Mouse (Mus musculus) midbrain, embryonic 14.5 days (tissue): Measurements from ENCODE around the gene Tmem178b. TPM values are rescaled to one million over a fixed set of nuclear protein-coding genes. Genes with fewer than 3 reads are reported as not detected.
A peak's percentile ranks its signal among the peaks of the same experiment; 100 is the strongest.

Source experiments
- ATAC-seq: fragments of 200-750 bp; cut with Nextera tagmentation; 2 replicates; pipeline ENCODE4 v1.8.0; 2017; ENCODE audit warnings: moderate number of reproducible peaks, moderate library complexity; ENCODE audit not compliant: low FRiP score, low TSS enrichment
- DNase-seq: peaks from one replicate; pipeline ENCODE4 v3.0.0-alpha.2; 2015
- H3K27ac ChIP-seq: fragments of 300-500 bp; sonication (generic); replicated peaks from 2 replicates; pipeline ENCODE4 v1.5.1; 2014; ENCODE audit warnings: mild to moderate bottlenecking, low read depth, low read length, moderate library complexity
- H3K27me3 ChIP-seq: fragments of 300-500 bp; sonication (generic); 2 replicates; pipeline ENCODE4 v1.6.1; 2014; ENCODE audit warnings: low read length, control low read depth, mixed read lengths; ENCODE audit not compliant: control insufficient read depth, insufficient read depth
- H3K36me3 ChIP-seq: fragments of 300-500 bp; sonication (generic); 2 replicates; pipeline ENCODE4 v1.6.1; 2014; ENCODE audit warnings: low read length, control low read depth; ENCODE audit not compliant: control insufficient read depth, insufficient read depth
- H3K4me1 ChIP-seq: fragments of 300-500 bp; sonication (generic); 2 replicates; pipeline ENCODE4 v1.6.1; 2014; ENCODE audit warnings: mild to moderate bottlenecking, antibody characterized with exemption, low read length, control low read depth; ENCODE audit not compliant: control insufficient read depth, insufficient read depth
- H3K4me2 ChIP-seq: fragments of 300-500 bp; sonication (generic); 2 replicates; pipeline ENCODE4 v1.6.1; 2014; ENCODE audit warnings: mild to moderate bottlenecking, low read length, moderate library complexity
- H3K4me3 ChIP-seq: fragments of 300-500 bp; sonication (generic); replicated peaks from 2 replicates; pipeline ENCODE4 v1.5.1; 2014; ENCODE audit warnings: low read depth, low read length
- H3K9ac ChIP-seq: fragments of 300-500 bp; sonication (generic); replicated peaks from 2 replicates; pipeline ENCODE4 v1.6.1; 2014; ENCODE audit warnings: mild to moderate bottlenecking, low read length, moderate library complexity
- H3K9me3 ChIP-seq: fragments of 300-500 bp; sonication (generic); 2 replicates; pipeline ENCODE4 v1.6.1; 2016; ENCODE audit warnings: low read length, control low read depth, mixed read lengths; ENCODE audit not compliant: control insufficient read depth
- WGBS: fragments of 180-500 bp; shearing (Covaris S2); extraction: QIAGEN DNeasy Blood & Tissue Kit; methylation state at CpG from one replicate; pipeline ENCODE4 v1.1.7; 2014; 5-methylcytosine and 5-hydroxymethylcytosine counted together
- polyA plus RNA-seq: library from polyadenylated mRNA; unstranded; fragments of >200 nt; fragmentation: Nextera tagmentation; extraction: Ambion mirVana; gene quantifications from 2 replicates; pipeline ENCODE4 v1.2.1, GENCODE M21; 2014

Gene Tmem178b
- polyA plus RNA-seq, 1 experiment from 2014 or later = 44.6 TPM

DNA sequence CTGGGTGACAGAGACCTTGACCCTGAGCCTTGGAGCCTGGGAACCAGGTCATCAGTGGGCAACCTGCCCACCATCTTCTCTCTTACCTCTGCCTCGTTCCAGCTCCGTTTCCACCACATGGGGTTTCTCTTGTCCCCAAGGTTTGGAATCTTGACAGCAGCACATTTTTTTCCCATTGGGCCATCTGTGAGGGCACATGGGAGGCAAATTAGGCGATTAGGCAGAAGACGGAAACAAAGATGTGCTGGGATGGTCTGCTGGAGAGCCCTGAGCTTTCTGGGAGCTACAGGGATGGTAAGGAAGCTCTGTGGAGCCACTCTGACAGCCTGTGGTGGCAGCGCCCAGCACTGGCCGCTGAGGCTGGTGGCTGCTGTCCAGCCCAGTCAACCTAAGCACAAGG, 300.5 kb downstream of the Tmem178b start:
- ATAC-seq = no peak
- no peaks in the 10 kb centered on the region for H3K9me3 ChIP-seq
- H3K27me3 ChIP-seq = no peaks in the 10 kb centered on the region
- H3K4me3 ChIP-seq = no peak overlapping the region
- H3K9ac ChIP-seq = no peak overlapping the region
- WGBS = 82% methylated on average over 6 of the region's 6 CpGs
- no peak for DNase-seq
- H3K4me2 ChIP-seq = no peak overlapping the region
- no peaks in the 10 kb centered on the region for H3K4me1 ChIP-seq
- no peaks in the 10 kb centered on the region for H3K36me3 ChIP-seq
- H3K27ac ChIP-seq = no peak overlapping the region

DNA sequence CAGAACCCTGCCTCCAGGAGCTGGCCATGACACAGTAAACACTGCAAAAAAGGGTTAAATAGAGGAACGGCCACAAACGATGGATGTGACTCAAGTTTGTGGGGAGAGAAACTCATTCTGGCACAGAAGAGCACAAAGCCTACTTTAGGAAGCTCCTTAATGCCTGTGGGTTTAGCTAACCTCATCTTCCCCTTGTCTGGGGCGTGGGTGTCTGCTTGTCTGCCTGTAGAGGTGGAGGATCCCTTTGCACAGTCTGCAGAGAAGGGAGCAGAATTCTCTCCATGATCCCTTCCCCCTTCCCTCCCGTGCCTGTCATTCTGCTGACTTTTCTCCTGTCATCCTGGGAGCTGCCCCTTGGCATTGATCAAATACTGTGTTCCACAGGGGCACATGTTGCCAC, 304.8 kb downstream of the Tmem178b start:
- Histone ChIP-seq H3K9ac (no peak overlapping the region), H3K27ac (no peak overlapping the region), H3K4me1 (no peaks in the 10 kb centered on the region), H3K4me3 (no peak overlapping the region), H3K4me2 (no peak overlapping the region), H3K27me3 (no peaks in the 10 kb centered on the region), H3K9me3 (no peaks in the 10 kb centered on the region), H3K36me3 (no peaks in the 10 kb centered on the region)
- WGBS = 66% methylated on average over 4 of the region's 4 CpGs
- DNase-seq (no peak), ATAC-seq (no peak)

DNA sequence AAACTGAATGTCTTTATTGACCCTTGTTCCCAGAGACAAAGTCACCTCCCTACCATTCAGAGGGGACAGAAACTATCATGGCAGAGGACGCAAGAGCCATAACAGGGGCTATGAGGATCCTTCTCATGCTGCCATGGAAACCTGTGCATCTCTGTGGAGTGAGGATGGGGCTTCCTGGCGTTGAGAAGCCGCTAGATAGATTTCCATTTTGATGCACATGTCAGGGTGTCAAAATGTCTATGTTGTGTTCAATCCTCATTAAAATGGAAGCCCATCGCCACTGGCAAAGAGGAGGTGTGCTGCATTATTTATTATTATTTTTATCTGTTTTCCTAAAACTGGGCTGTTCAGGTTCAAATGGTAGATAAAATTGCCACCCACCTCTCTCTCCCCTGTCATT, 307.5 kb downstream of the Tmem178b start:
- ATAC-seq = no peak
- Histone ChIP-seq H3K27me3 (no peaks in the 10 kb centered on the region), H3K9ac (no peak overlapping the region), H3K4me3 (no peak overlapping the region), H3K4me2 (no peak overlapping the region), H3K27ac (no peak overlapping the region), H3K4me1 (no peaks in the 10 kb centered on the region), H3K36me3 (no peaks in the 10 kb centered on the region), H3K9me3 (no peaks in the 10 kb centered on the region)
- DNase-seq = peak; percentile 50
- 62% methylated on average over 4 of the region's 4 CpGs for WGBS

DNA sequence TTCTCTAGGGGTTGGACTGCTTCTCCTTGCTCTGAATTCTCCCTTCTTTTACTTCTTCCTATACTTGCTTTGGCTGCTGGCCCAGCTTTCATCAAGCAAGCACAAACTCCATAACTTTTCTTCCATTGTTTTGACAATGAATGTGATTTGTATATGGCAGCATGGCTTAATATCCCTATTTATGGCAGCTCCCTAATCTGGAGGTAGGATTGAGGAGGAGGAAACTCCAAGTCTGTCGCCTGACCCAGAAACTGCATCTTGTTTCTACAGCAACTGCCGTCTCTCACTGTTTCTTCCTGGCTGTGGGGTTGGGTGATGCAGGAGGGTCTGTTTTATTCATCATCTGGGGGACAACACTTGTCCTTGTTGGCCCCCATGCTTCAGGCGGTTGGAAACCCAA, 327.6 kb downstream of the Tmem178b start:
- H3K4me2 ChIP-seq = no peak overlapping the region
- 76% methylated on average over 3 of the region's 3 CpGs for WGBS
- H3K9ac ChIP-seq = no peak overlapping the region
- H3K4me3 ChIP-seq = no peak overlapping the region
- DNase-seq (no peak), ATAC-seq (no peak)
- H3K9me3 ChIP-seq = no peaks in the 10 kb centered on the region
- H3K36me3 ChIP-seq = no peaks in the 10 kb centered on the region
- no peak overlapping the region for H3K27ac ChIP-seq
- no peaks in the 10 kb centered on the region for H3K4me1 ChIP-seq
- H3K27me3 ChIP-seq = no peaks in the 10 kb centered on the region

DNA sequence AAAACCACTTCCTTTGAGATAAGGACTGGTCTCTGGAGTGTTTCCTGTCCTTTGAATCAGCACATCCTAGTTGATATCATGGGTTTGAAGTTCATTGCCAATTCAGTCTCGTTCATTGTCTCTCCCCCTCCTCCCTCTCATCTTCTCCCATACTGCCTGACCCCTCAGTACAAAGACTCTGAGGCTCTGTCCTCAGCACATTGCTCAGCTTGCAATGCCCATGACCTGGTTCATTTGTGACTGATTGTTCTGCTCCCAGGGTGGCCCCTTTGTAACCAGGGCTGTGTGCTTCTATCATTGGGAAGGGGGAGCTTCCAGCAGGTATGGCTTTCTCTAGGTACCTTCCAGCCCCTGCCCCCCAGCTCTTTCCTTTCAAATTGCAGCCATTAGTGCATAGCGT, 329.5 kb downstream of the Tmem178b start:
- Histone ChIP-seq H3K27me3 (no peaks in the 10 kb centered on the region), H3K9me3 (no peaks in the 10 kb centered on the region), H3K27ac (no peak overlapping the region), H3K9ac (no peak overlapping the region), H3K4me3 (no peak overlapping the region), H3K4me2 (no peak overlapping the region), H3K36me3 (0 out of 2 replicates have a peak, but pooled peaks cover 4% of the 10 kb centered on the region), H3K4me1 (no peaks in the 10 kb centered on the region)
- DNase-seq (no peak), ATAC-seq (no peak)
- 46% methylated on average over 2 of the region's 2 CpGs for WGBS

DNA sequence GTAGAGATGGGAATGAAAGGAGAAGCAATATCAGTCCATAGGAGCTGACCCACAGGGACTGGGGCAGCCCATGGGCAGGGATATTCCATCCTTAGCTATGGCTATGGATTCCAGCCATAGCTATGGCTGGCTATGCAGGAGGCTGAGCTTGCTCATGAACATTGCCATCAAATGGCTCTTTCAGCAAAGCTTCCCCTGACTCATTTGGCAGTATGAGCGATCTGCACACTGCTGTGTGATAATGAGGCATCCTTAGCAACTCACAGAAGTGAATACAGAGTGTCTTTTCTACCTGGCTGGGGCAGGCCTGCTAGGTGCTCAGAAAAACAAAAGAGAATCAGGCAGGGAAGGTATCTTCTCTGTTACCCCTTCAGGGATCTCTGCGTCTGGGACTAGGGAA, 332.3 kb downstream of the Tmem178b start:
- H3K4me2 ChIP-seq = no peak overlapping the region
- no peaks in the 10 kb centered on the region for H3K27me3 ChIP-seq
- 78% methylated on average over 2 of the region's 2 CpGs for WGBS
- H3K4me3 ChIP-seq = no peak overlapping the region
- no peak overlapping the region for H3K27ac ChIP-seq
- H3K9me3 ChIP-seq = no peaks in the 10 kb centered on the region
- ATAC-seq = no peak
- no peak for DNase-seq
- peaks cover 11% of the 10 kb centered on the region; the same call in 1 of the 2 replicates for H3K36me3 ChIP-seq
- no peak overlapping the region for H3K9ac ChIP-seq
- H3K4me1 ChIP-seq = no peaks in the 10 kb centered on the region

DNA sequence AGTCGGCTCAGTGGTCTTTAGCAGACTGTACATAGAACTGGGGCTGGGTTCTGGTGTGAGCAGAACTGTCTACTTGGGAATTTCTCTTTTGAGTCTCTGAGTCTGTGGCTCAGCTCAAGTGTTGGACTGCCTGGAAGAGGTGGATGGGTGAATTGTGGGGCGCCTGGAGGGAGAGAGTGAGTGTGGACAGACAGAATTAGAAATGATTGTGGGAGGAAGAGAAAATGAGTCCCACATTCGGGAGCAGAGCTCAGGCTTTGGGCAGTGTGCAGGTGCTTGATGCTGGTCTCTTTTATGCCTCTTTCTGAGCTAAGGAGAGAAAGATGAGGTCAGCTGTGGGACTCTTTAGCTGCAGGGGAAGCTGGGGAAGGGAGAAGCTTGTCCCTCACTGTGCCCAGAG, 334.9 kb downstream of the Tmem178b start:
- 90% methylated on average over 3 of the region's 3 CpGs for WGBS
- H3K36me3 ChIP-seq = peaks cover 11% of the 10 kb centered on the region; the same call in 1 of the 2 replicates
- H3K27ac ChIP-seq = no peak overlapping the region
- no peak overlapping the region for H3K4me2 ChIP-seq
- H3K27me3 ChIP-seq = no peaks in the 10 kb centered on the region
- H3K9ac ChIP-seq = no peak overlapping the region
- H3K9me3 ChIP-seq = no peaks in the 10 kb centered on the region
- H3K4me1 ChIP-seq = no peaks in the 10 kb centered on the region
- no peak for ATAC-seq
- H3K4me3 ChIP-seq = no peak overlapping the region
- no peak for DNase-seq

DNA sequence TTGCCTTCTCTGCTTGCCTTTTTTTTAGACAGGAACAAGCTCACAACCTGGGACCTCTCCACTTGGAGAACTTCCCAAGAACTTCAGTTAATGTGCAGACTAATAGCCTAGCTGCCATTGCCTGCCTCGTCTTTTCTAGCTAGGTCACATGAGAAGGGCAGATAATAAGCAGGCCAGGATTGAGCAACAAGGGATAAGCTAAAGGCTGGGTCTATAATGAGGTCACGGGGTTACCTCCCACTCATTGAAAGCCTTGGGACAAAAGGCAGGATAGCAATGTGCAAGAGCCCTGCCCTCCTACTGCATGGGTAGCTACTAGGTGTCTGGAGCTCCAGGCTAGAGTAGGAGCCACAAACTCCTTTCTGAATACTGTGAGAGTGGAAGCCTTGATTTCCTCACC, 336.1 kb downstream of the Tmem178b start:
- 46% methylated on average over 2 of the region's 2 CpGs for WGBS
- Histone ChIP-seq H3K27ac (no peak overlapping the region), H3K9ac (no peak overlapping the region), H3K4me3 (no peak overlapping the region), H3K4me2 (no peak overlapping the region), H3K9me3 (no peaks in the 10 kb centered on the region), H3K27me3 (no peaks in the 10 kb centered on the region), H3K36me3 (peaks cover 11% of the 10 kb centered on the region; the same call in 1 of the 2 replicates), H3K4me1 (no peaks in the 10 kb centered on the region)
- ATAC-seq = no peak
- DNase-seq = no peak

DNA sequence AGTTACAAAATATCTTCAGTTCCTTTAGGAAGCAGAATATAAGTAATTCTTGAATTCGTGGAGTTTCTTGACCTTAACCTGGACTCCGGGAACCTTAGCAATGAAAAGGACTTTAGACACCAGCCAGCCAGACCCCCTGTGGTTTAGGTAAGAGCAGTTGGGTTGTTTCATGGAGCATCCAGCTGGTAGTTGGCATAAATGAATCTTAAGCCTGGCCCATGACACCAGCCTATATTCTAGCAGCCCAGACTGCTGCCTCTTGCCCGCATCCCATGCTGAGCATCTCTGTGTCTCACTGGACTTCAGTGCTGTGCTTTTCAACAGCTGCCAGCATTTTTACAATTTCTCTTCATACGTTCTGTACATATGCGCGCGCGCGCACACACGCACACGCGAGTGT, 344.1 kb downstream of the Tmem178b start:
- no peak for ATAC-seq
- no peak overlapping the region for H3K4me3 ChIP-seq
- 96% methylated on average over 12 of the region's 12 CpGs for WGBS

More for the DNA sequence above, 344.1 kb downstream of the Tmem178b start:
- no peaks in the 10 kb centered on the region for H3K36me3 ChIP-seq
- H3K4me2 ChIP-seq = no peak overlapping the region
- DNase-seq = no peak
- no peak overlapping the region for H3K9ac ChIP-seq
- H3K27me3 ChIP-seq = no peaks in the 10 kb centered on the region
- H3K4me1 ChIP-seq = no peaks in the 10 kb centered on the region
- H3K9me3 ChIP-seq = no peaks in the 10 kb centered on the region
- H3K27ac ChIP-seq = no peak overlapping the region
